ENCODE assay signal across 8 mouse cellular contexts in genomic region chr11:107479053-107479861, GRCm38 (mm10). TPM values are rescaled to one million over a fixed set of nuclear protein-coding genes. Genes with fewer than 3 reads are reported as not detected.
DNase-seq lines count a peak whose midpoint lies in the region; ATAC-seq lines count a peak whose summit lies in the region.

TSS of gene Psmd12 (plus strand) at chr11:107479484.

- peaks cover 18% of the 10 kb centered on the region for H3K4me1 ChIP-seq in hindbrain, embryonic 14.5 days (replicated peaks; ENCODE audit: control insufficient read depth, insufficient read depth, low read length)

- H3K4me2 ChIP-seq in hindbrain, embryonic 14.5 days (replicated peaks), result peak within 1 kb of the TSS; percentile 80

- no peaks in the 10 kb centered on the region for H3K27me3 ChIP-seq in hindbrain, embryonic 14.5 days (ENCODE audit: control insufficient read depth, insufficient read depth, low read length)

- DNase-seq in R1 (ENCODE audit: low read depth, low spot score), result peak; percentile 94
- peak; percentile 95 to 99 for DNase-seq in cerebellum, postnatal 25 days
- peak; percentile 79 to 88 for DNase-seq in frontal cortex, postnatal 25 days (ENCODE audit: low spot score in 2 of 2)
- DNase-seq in hindbrain, embryonic 14.5 days (ENCODE audit: low spot score), result peak; percentile 97
- peak; percentile 92 to 95 for DNase-seq in layer of hippocampus, postnatal 36 days
- peak; percentile 95 for DNase-seq in lung, postnatal 36 days
- DNase-seq in retina, postnatal 1 day, result peak; percentile 97
- DNase-seq in urinary bladder, adult 18-20 months (ENCODE audit: low spot score in 2 of 2), result peak; percentile 94 to 99

- ATAC-seq in hindbrain, embryonic 14.5 days (ENCODE audit: low FRiP score), result peak; percentile 98

- H3K36me3 ChIP-seq in hindbrain, embryonic 14.5 days (replicated peaks; ENCODE audit: control insufficient read depth, insufficient read depth), result peaks cover 3% of the 10 kb centered on the region; the same call in 1 of the 2 replicates

- H3K9ac ChIP-seq in hindbrain, embryonic 14.5 days, result peak within 1 kb of the TSS; percentile 87

- H3K27ac ChIP-seq in hindbrain, embryonic 14.5 days, result peak within 1 kb of the TSS; percentile 59

- peak within 1 kb of the TSS; percentile 79 for H3K4me3 ChIP-seq in hindbrain, embryonic 14.5 days (replicated peaks; ENCODE audit: low read length)

- no peaks in the 10 kb centered on the region for H3K9me3 ChIP-seq in hindbrain, embryonic 14.5 days (ENCODE audit: control insufficient read depth, low read length)

- WGBS in hindbrain, embryonic 14.5 days, result under 1% methylated on average over 51 of the region's 51 CpGs

RNA-seq across cellular contexts. Expression of gene Psmd12, which starts in this region (rescaled TPM):
- polyA plus RNA-seq in hindbrain, embryonic 14.5 days (2014; fragmentation: Nextera tagmentation; extraction: Ambion mirVana), result 159 and 165 TPM in 2 replicates
- 10 to 100 TPM; 67.9 to 70.2 TPM for total RNA-seq in layer of hippocampus, postnatal 36 days (2021)

Comparison
In these comparisons a context has a peak if more than half of its experiments do, and no peak if none do; other contexts are left out.
1. Peak in every context shown above with its lines: DNase-seq, ATAC-seq, H3K4me3 ChIP-seq and H3K27ac ChIP-seq.